Mouse (Mus musculus) liver, embryonic 14.5 days (tissue): ENCODE data around the gene Ovol3.

Source experiments
- CTCF ChIP-seq: IDR thresholded peaks from 2 replicates; pipeline ENCODE4 v1.5.1; 2016; ENCODE audit warnings: antibody characterized with exemption, low read depth, control low read depth
- EP300 ChIP-seq: IDR thresholded peaks from 2 replicates; pipeline ENCODE4 v1.6.1; 2016; ENCODE audit warnings: antibody characterized with exemption, low read depth

GRCm38 (mm10) chr7:30184641-30185348 is 50.7 kb downstream of the Ovol3 start:
- TF ChIP-seq CTCF (no peak), EP300 (no peak)
